Mouse (Mus musculus) C2C12 (cell line): Measurements from ENCODE around the gene Plk5.

Source experiments
- CTCF ChIP-seq: IDR thresholded peaks from one replicate; pipeline ENCODE4 v1.5.1; 2011; ENCODE audit not compliant: control insufficient read depth, insufficient read depth, insufficient read length
- USF1 ChIP-seq: IDR thresholded peaks from one replicate; pipeline ENCODE4 v1.6.1; 2011; ENCODE audit warnings: low read depth, mild to moderate bottlenecking, control low read depth, moderate library complexity

GRCm38 (mm10) chr10:80336263-80336662, 20.0 kb upstream of the Plk5 start:
- TF ChIP-seq CTCF (no peak), USF1 (no peak)
